Mouse (Mus musculus): ENCODE results near the gene Cramp1l.

DNA sequence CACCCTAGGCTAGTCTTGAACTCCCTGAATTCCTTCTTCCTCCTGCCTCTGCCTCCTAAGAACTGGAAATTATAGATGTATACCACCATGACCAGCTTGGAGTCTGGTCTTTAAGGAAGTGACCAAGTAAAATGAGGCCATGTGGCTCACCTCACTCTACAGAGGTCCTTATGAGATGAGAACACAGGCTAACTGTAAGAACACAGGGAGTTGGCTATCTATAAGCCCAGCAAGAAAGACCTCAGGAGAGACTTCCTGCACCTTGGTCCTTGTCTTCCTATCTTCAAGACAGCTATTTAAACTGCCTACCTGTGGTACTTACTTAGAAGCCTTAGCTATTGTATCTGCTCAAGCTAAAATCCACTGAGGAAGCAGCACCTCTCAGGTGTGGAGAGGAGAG is 101.6 kb downstream of the Cramp1l start:
- TF ChIP-seq CTCF (conservative IDR thresholded peaks at IDR 0.05; ENCODE audit: low read length) (no peak), NANOG (IDR thresholded peaks at IDR 0.05; ENCODE audit: borderline replicate concordance, low read length) (no peak), POU5F1 (IDR thresholded peaks at IDR 0.05; ENCODE audit: borderline replicate concordance, low read length) (no peak)
